Mouse (Mus musculus) forebrain, embryonic 11.5 days (tissue): ENCODE results near the gene Col6a1. TPM values are rescaled to one million over a fixed set of nuclear protein-coding genes. Genes with fewer than 3 reads are reported as not detected.

Experiments
- ATAC-seq: fragments of 200-750 bp; cut with Nextera tagmentation; replicated peaks from 2 replicates; pipeline ENCODE4 v1.8.0; 2017; ENCODE audit warnings: moderate TSS enrichment; ENCODE audit not compliant: low FRiP score
- DNase-seq: peaks from one replicate; pipeline ENCODE4 v3.0.0-alpha.2; 2017; ENCODE audit warnings: low spot score
- H3K27ac ChIP-seq: fragments of 300-500 bp; sonication (generic); 2 replicates; pipeline ENCODE4 v1.5.1; 2014; ENCODE audit warnings: low read depth, low read length
- H3K27me3 ChIP-seq: fragments of 300-500 bp; sonication (generic); 2 replicates; pipeline ENCODE4 v1.6.1; 2014; ENCODE audit warnings: mild to moderate bottlenecking, low read length, mixed read lengths; ENCODE audit not compliant: control insufficient read depth, insufficient read depth
- H3K36me3 ChIP-seq: fragments of 300-500 bp; sonication (generic); 2 replicates; pipeline ENCODE4 v1.6.1; 2014; ENCODE audit warnings: mild to moderate bottlenecking, low read length, moderate library complexity, mixed read lengths; ENCODE audit not compliant: control insufficient read depth, insufficient read depth
- H3K4me1 ChIP-seq: fragments of 300-500 bp; sonication (generic); replicated peaks from 2 replicates; pipeline ENCODE4 v1.6.1; 2014; ENCODE audit warnings: low read length, mixed read lengths; ENCODE audit not compliant: control insufficient read depth, insufficient read depth
- H3K4me2 ChIP-seq: fragments of 300-500 bp; sonication (generic); 2 replicates; pipeline ENCODE4 v1.6.1; 2014; ENCODE audit warnings: low read depth, mild to moderate bottlenecking, low read length, moderate library complexity, mixed read lengths; ENCODE audit not compliant: severe bottlenecking
- H3K4me3 ChIP-seq: fragments of 300-500 bp; sonication (generic); 2 replicates; pipeline ENCODE4 v1.5.1; 2014; ENCODE audit warnings: low read depth, low read length
- H3K9ac ChIP-seq: fragments of 300-500 bp; sonication (generic); 2 replicates; pipeline ENCODE4 v1.6.1; 2014; ENCODE audit warnings: low read length
- H3K9me3 ChIP-seq: fragments of 300-500 bp; sonication (generic); 2 replicates; pipeline ENCODE4 v1.6.1; 2016; ENCODE audit warnings: low read length, mixed read lengths; ENCODE audit not compliant: control insufficient read depth
- WGBS: fragments of 180-500 bp; shearing (Covaris S2); extraction: QIAGEN DNeasy Blood & Tissue Kit; methylation state at CpG from one replicate; pipeline ENCODE4 v1.1.7; 2014; 5-methylcytosine and 5-hydroxymethylcytosine counted together
- polyA plus RNA-seq: library from polyadenylated mRNA; unstranded; fragments of >200 nt; fragmentation: Nextera tagmentation; extraction: Ambion mirVana; gene quantifications from 2 replicates; pipeline ENCODE4 v1.2.1, GENCODE M21; 2014

Col6a1 gene
- polyA plus RNA-seq, 1 experiment from 2014 or later = 8.6 TPM

DNA sequence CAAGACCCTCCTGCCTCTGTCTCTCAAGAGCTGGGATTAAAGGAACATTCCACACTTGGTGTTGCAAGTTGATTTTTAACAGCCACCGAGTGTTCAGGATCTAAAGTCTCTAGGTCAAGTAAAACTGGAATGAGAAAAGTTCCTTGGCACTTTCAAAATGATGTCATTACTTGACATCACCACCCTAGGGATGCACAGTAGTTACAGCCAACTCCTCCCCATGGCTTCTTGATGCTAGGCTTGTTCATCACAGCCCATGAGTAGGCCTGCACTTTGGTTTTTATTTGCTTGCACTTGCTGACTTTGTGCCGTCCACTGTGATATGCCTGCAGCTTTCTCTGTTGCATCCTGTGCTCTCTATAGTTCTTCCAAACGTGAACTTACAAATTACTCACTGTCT is 21.6 kb downstream of the Col6a1 start:
- no peak overlapping the region for H3K27ac ChIP-seq
- no peak overlapping the region for H3K9ac ChIP-seq
- no peak overlapping the region for H3K4me3 ChIP-seq
- no peaks in the 10 kb centered on the region for H3K36me3 ChIP-seq
- 82% methylated on average over 3 of the region's 3 CpGs for WGBS
- DNase-seq = no peak
- H3K9me3 ChIP-seq = no peaks in the 10 kb centered on the region
- H3K4me2 ChIP-seq = no peak overlapping the region
- no peak for ATAC-seq
- no peaks in the 10 kb centered on the region for H3K27me3 ChIP-seq
- H3K4me1 ChIP-seq = no peaks in the 10 kb centered on the region

DNA sequence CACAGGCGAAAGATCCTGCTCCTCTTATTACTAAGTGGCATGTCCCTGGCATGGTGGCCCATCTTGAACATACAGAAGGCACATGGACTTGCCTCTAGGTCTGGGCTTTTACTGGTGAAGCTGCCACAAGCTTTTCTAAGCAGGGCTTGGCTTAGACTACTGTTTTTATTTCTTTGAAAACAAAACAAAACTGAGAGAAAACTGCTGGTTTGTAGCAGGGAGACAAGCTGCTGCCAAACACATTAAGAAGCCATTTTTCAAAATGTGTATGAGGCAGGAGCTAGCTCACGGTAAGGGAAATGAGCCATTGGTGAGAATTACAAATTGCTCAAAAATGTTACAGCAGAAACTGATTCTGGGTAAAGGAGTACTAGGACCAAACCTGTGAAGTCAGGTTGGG is 24.5 kb downstream of the Col6a1 start:
- no peaks in the 10 kb centered on the region for H3K4me1 ChIP-seq
- H3K27ac ChIP-seq = no peak overlapping the region
- DNase-seq (no peak), ATAC-seq (no peak)
- no peak overlapping the region for H3K4me3 ChIP-seq
- H3K4me2 ChIP-seq = no peak overlapping the region
- no peak overlapping the region for H3K9ac ChIP-seq
- no peaks in the 10 kb centered on the region for H3K27me3 ChIP-seq
- H3K9me3 ChIP-seq = no peaks in the 10 kb centered on the region
- no peaks in the 10 kb centered on the region for H3K36me3 ChIP-seq
- WGBS = 85% methylated on average over 2 of the region's 2 CpGs

DNA sequence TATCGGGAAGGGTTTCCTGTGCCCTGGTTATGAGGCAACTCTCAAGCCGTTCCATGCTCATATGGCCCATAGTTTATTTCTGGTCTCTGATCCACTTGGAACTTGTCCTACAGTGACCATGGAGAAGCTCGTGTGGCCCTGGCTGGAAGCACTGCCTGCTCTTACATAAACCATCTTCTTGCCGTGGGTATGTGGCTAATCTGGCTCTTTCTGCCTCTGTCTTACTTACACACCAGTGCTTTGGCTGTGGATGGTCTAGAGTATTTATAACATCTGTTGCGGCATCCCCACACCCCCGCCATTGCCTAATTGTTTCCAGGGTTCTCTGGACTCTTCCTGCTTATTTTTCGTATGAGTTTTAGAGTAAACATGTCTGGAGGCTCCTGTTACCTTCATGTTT is 26.2 kb downstream of the Col6a1 start:
- no peak overlapping the region for H3K27ac ChIP-seq
- no peak for DNase-seq
- 79% methylated on average over 7 of the region's 7 CpGs for WGBS
- H3K4me1 ChIP-seq = no peaks in the 10 kb centered on the region
- no peaks in the 10 kb centered on the region for H3K9me3 ChIP-seq
- no peaks in the 10 kb centered on the region for H3K36me3 ChIP-seq
- H3K4me2 ChIP-seq = no peak overlapping the region
- H3K27me3 ChIP-seq = no peaks in the 10 kb centered on the region
- no peak overlapping the region for H3K4me3 ChIP-seq
- no peak for ATAC-seq
- no peak overlapping the region for H3K9ac ChIP-seq

DNA sequence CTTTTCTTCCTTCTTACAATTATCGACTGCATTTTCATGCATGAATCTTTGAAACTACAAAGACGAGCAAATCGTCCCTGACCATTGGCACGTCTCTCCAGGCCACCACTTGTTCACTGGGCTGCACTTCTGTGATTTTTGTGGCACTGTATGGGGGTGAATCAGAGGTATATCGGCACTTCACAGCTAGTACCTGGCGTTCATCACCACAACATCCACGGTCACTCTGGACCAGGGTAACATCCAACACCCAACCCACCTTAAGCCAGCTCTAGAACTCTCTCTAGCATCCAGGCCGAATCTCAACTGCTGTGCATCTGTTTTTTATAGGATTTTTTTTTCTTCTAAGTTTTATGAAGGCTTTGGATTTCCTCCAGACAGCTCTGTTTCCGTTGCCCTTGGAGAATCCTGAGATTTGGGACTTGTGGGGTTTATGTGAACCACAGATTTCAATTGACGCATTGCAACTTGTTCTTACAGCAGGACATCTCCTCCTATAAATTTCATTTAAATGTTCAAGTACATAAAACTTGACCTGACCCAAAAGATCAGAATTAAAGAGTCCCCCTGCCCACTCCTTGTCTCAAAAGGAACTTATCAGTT is 30.6 kb downstream of the Col6a1 start:
- H3K4me1 ChIP-seq = no peaks in the 10 kb centered on the region
- DNase-seq (no peak), ATAC-seq (no peak)
- no peaks in the 10 kb centered on the region for H3K27me3 ChIP-seq
- no peak overlapping the region for H3K4me3 ChIP-seq
- 88% methylated on average over 10 of the region's 10 CpGs for WGBS
- no peaks in the 10 kb centered on the region for H3K9me3 ChIP-seq
- H3K36me3 ChIP-seq = no peaks in the 10 kb centered on the region
- H3K9ac ChIP-seq = no peak overlapping the region
- H3K27ac ChIP-seq = no peak overlapping the region
- no peak overlapping the region for H3K4me2 ChIP-seq

DNA sequence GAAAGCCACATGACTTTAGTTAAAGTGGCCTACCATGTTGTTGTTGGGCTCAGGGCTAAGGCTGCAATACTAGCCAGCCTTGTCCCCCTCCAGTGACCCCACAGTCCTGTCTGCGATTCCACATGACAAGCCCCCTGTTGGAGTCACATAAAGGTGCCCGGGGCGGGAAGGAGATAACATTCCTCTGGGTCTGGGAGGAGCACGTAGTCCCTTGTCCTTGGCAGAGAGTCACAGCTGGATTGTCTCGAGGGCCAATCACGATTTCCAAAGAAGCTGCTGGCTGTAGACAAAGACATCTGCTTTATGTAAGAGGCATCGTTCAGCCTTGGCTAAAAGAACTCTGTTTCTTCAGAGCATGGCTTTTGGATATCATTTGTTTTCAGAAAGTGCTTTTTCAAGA is 31.2 kb downstream of the Col6a1 start:
- DNase-seq = no peak
- H3K9ac ChIP-seq = no peak overlapping the region
- no peaks in the 10 kb centered on the region for H3K4me1 ChIP-seq
- no peak for ATAC-seq
- no peak overlapping the region for H3K4me2 ChIP-seq
- H3K27ac ChIP-seq = no peak overlapping the region
- whole genome bisulfite sequencing = 49% methylated on average over 7 of the region's 7 CpGs
- H3K36me3 ChIP-seq = no peaks in the 10 kb centered on the region
- no peaks in the 10 kb centered on the region for H3K27me3 ChIP-seq
- no peak overlapping the region for H3K4me3 ChIP-seq
- no peaks in the 10 kb centered on the region for H3K9me3 ChIP-seq

DNA sequence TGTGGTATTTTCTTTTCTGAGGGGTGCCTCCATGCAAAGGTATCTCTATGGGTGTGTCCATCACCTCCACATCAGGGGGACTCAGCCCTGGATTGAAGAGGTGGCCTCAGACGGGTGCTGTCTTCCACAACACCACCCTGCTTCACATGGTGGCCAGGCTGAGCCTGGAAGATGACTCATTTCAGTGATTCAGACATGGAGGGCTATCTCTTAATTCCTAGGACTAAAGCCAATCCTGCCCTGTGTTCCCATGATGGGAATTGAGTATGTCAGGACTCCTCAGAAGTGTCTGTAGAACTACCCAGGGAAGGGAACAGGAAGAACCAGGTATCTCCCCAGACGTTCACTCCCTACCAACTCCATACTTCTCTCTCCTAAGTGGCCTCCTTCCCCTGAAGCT is 32.5 kb downstream of the Col6a1 start:
- ATAC-seq = no peak

DNA sequence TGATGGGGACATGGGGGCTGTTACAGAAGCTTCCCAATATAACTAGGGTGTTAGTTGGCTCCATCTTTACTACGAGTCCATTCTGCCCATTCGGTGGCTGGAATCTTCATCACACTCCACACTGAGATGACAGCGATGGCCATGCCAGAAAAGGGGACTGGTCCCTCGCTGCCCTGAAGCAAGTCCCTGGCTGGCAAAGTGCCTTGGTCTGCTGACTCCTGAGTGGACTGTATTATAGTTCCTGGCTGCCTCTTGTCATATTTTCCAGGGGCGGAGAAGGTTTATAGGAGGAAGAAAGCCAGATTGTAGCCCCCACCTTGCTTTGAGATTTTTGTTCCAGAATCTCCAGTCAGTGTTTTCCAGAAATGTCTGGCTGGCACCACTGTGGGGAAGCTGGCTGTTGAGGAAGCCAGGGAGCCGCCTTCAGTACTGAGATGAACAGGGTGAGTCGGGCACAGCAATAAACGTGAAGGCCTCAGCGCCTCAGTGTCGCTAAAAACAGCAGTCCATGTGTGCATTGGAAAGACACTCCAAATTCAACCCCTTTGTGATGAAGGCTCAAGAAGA is 40.4 kb downstream of the Col6a1 start:
- Histone ChIP-seq H3K36me3 (no peaks in the 10 kb centered on the region), H3K4me3 (no peak overlapping the region), H3K27me3 (no peaks in the 10 kb centered on the region), H3K9me3 (no peaks in the 10 kb centered on the region), H3K9ac (no peak overlapping the region), H3K27ac (no peak overlapping the region), H3K4me1 (no peaks in the 10 kb centered on the region), H3K4me2 (no peak overlapping the region)
- DNase-seq (no peak), ATAC-seq (no peak)
- WGBS = 90% methylated on average over 10 of the region's 10 CpGs

More for the DNA sequence above, 32.5 kb downstream of the Col6a1 start:
- Histone ChIP-seq H3K4me1 (no peaks in the 10 kb centered on the region), H3K9ac (no peak overlapping the region), H3K27me3 (no peaks in the 10 kb centered on the region), H3K4me2 (no peak overlapping the region), H3K4me3 (no peak overlapping the region), H3K9me3 (no peaks in the 10 kb centered on the region), H3K27ac (no peak overlapping the region), H3K36me3 (no peaks in the 10 kb centered on the region)
- DNase-seq = no peak
- 92% methylated on average over 2 of the region's 2 CpGs for WGBS

DNA sequence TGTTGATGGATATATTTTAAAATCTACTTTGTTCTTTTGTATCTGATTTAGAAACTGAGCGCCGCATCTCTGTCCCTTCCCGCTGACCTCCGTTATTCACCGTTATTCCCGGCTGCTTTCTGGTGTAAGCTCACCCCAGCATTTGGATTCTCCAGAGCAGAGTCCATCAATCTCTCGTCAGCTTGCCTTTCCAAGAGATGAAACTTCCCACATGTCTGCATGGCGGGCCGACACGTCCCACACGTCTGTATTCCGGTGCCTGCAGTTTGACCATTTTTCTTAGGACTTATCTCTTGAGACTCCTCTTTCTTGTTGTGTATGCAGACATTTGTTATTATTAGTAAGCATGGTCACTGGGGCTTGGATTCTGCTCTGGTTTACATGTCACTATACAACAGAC is 42.0 kb downstream of the Col6a1 start:
- Histone ChIP-seq H3K9ac (no peak overlapping the region), H3K27me3 (no peaks in the 10 kb centered on the region), H3K4me1 (no peaks in the 10 kb centered on the region), H3K9me3 (no peaks in the 10 kb centered on the region), H3K4me3 (no peak overlapping the region), H3K36me3 (no peaks in the 10 kb centered on the region), H3K4me2 (no peak overlapping the region), H3K27ac (no peak overlapping the region)
- ATAC-seq = no peak
- no peak for DNase-seq
- 86% methylated on average over 12 of the region's 12 CpGs for WGBS

DNA sequence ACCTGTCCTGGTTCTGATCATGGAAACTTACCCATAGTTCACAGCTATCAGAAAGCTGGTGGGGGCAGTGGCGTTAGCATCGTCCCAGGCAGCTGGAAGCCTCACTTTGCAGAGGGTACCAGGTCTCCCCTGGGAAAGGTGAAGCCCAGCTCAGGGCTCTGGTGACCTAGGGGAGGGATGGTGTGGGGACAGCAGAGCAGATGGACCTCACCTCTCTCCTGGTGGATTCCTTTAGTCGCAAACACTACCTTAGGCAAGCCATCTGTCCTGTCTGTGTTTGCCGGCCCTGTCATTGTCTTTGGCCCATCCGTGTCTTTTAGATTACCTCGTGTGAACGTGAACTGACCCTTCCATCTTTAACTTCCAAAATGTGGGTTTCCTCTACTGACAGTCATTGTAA is 42.5 kb downstream of the Col6a1 start:
- Histone ChIP-seq H3K9ac (no peak overlapping the region), H3K27me3 (no peaks in the 10 kb centered on the region), H3K36me3 (no peaks in the 10 kb centered on the region), H3K9me3 (no peaks in the 10 kb centered on the region), H3K4me1 (no peaks in the 10 kb centered on the region), H3K4me3 (no peak overlapping the region), H3K4me2 (no peak overlapping the region), H3K27ac (no peak overlapping the region)
- no peak for DNase-seq
- WGBS = 69% methylated on average over 7 of the region's 7 CpGs
- ATAC-seq = no peak
